22 mouse cellular contexts compared by ENCODE assay signal in genomic region chr19:34906772-34907171, GRCm38 (mm10). TPM values are rescaled to one million over a fixed set of nuclear protein-coding genes. Genes with fewer than 3 reads are reported as not detected.
DNase-seq lines count a peak whose midpoint lies in the region; ATAC-seq and TF ChIP-seq lines count a peak whose summit lies in the region.
"Had no signal": no experiment of that assay in that cellular context is flagged by ENCODE, and none has a peak within 500 bp of the region (broad histone marks: within the 10 kb centered on the region; RNA-seq: fewer than 3 reads in every experiment).

No protein-coding gene starts in this region.

- 47% methylated on average over 5 of the region's 5 CpGs for WGBS in heart, embryonic 13.5 days
- WGBS in heart, embryonic 15.5 days, result 52% methylated on average over 5 of the region's 5 CpGs
- 83% methylated on average over 5 of the region's 5 CpGs for WGBS in midbrain, postnatal 0 days
- 81% methylated on average over 5 of the region's 5 CpGs for WGBS in hindbrain, embryonic 16.5 days

- no peak overlapping the region for H3K4me3 ChIP-seq in heart, embryonic 13.5 days
- H3K4me3 ChIP-seq in heart, embryonic 15.5 days, result no peak overlapping the region
- no peak overlapping the region for H3K4me3 ChIP-seq in midbrain, postnatal 0 days (ENCODE audit: low read depth, low read length)
- H3K4me3 ChIP-seq in hindbrain, embryonic 16.5 days (ENCODE audit: low read length), result no peak overlapping the region
- H3K4me3 ChIP-seq: embryonic facial prominence, embryonic 10.5 days; erythroblast, embryonic 14.5 days; forebrain, embryonic 10.5 days; hindbrain, embryonic 10.5 days; kidney, embryonic 15.5 days had no signal

- ATAC-seq in heart, embryonic 13.5 days (ENCODE audit: extremely low read depth, insufficient number of reproducible peaks, low FRiP score, low TSS enrichment), result no peak; the same call in 1 of the 2 replicates
- ATAC-seq in heart, embryonic 15.5 days (replicated peaks; ENCODE audit: insufficient number of reproducible peaks, insufficient read depth, low FRiP score, low read depth), result no peak; the same call in 1 of the 2 replicates
- ATAC-seq in midbrain, postnatal 0 days (ENCODE audit: low FRiP score), result no peak
- no peak for ATAC-seq in hindbrain, embryonic 16.5 days
- ATAC-seq: forebrain, embryonic 14.5 days; intestine, embryonic 16.5 days had no signal

- H3K9ac ChIP-seq in heart, embryonic 13.5 days, result no peak overlapping the region
- no peak overlapping the region for H3K9ac ChIP-seq in heart, embryonic 15.5 days
- H3K9ac ChIP-seq in midbrain, postnatal 0 days (replicated peaks; ENCODE audit: low read length, poor library complexity, severe bottlenecking), result no peak overlapping the region
- H3K9ac ChIP-seq in hindbrain, embryonic 16.5 days (ENCODE audit: low read depth, low read length), result no peak overlapping the region
- H3K9ac ChIP-seq: hindbrain, embryonic 14.5 days; kidney, embryonic 15.5 days had no signal

- no peaks in the 10 kb centered on the region for H3K36me3 ChIP-seq in heart, embryonic 13.5 days
- H3K36me3 ChIP-seq in heart, embryonic 15.5 days, result no peaks in the 10 kb centered on the region
- H3K36me3 ChIP-seq in midbrain, postnatal 0 days (ENCODE audit: insufficient read depth, low read length), result no peaks in the 10 kb centered on the region
- H3K36me3 ChIP-seq in hindbrain, embryonic 16.5 days (ENCODE audit: control insufficient read depth, insufficient read depth, low read length), result no peaks in the 10 kb centered on the region
- H3K36me3 ChIP-seq: embryonic facial prominence, embryonic 10.5 days; forebrain, embryonic 10.5 days; hindbrain, embryonic 10.5 days; kidney, embryonic 15.5 days had no signal

- no peaks in the 10 kb centered on the region for H3K9me3 ChIP-seq in heart, embryonic 13.5 days
- no peaks in the 10 kb centered on the region for H3K9me3 ChIP-seq in heart, embryonic 15.5 days (replicated peaks)
- H3K9me3 ChIP-seq in midbrain, postnatal 0 days (ENCODE audit: low read length), result no peaks in the 10 kb centered on the region
- no peaks in the 10 kb centered on the region for H3K9me3 ChIP-seq in hindbrain, embryonic 16.5 days (ENCODE audit: control insufficient read depth, low read length)
- H3K9me3 ChIP-seq: embryonic facial prominence, embryonic 10.5 days; forebrain, embryonic 10.5 days; hindbrain, embryonic 10.5 days; kidney, embryonic 15.5 days had no signal

- peak overlapping the region; percentile 59; the same call in 1 of the 2 replicates for H3K27ac ChIP-seq in heart, embryonic 13.5 days (replicated peaks)
- peak overlapping the region; percentile 75 for H3K27ac ChIP-seq in heart, embryonic 15.5 days
- no peak overlapping the region for H3K27ac ChIP-seq in midbrain, postnatal 0 days (ENCODE audit: low read depth, low read length)
- H3K27ac ChIP-seq in hindbrain, embryonic 16.5 days (ENCODE audit: low read depth, low read length), result no peak overlapping the region
- H3K27ac ChIP-seq: embryonic facial prominence, embryonic 10.5 days; forebrain, embryonic 10.5 days; hindbrain, embryonic 10.5 days; hindbrain, embryonic 14.5 days; kidney, embryonic 15.5 days had no signal

- TF ChIP-seq CTCF in midbrain, postnatal 0 days (IDR thresholded peaks at IDR 0.05), result no peak

- no peaks in the 10 kb centered on the region for H3K27me3 ChIP-seq in heart, embryonic 13.5 days (replicated peaks)
- no peaks in the 10 kb centered on the region for H3K27me3 ChIP-seq in heart, embryonic 15.5 days
- no peaks in the 10 kb centered on the region for H3K27me3 ChIP-seq in midbrain, postnatal 0 days (ENCODE audit: insufficient read depth, low read length)
- H3K27me3 ChIP-seq in hindbrain, embryonic 16.5 days (replicated peaks; ENCODE audit: control insufficient read depth, insufficient read depth, low read length), result no peaks in the 10 kb centered on the region
- H3K27me3 ChIP-seq: CH12.LX; kidney, embryonic 15.5 days had no signal

- H3K4me2 ChIP-seq in heart, embryonic 13.5 days, result peak overlapping the region; percentile 35
- peak overlapping the region; percentile 23; the same call in 1 of the 2 replicates for H3K4me2 ChIP-seq in heart, embryonic 15.5 days
- H3K4me2 ChIP-seq in midbrain, postnatal 0 days (ENCODE audit: low read depth, low read length, poor library complexity, severe bottlenecking), result no peak overlapping the region
- no peak overlapping the region for H3K4me2 ChIP-seq in hindbrain, embryonic 16.5 days (ENCODE audit: low read length)
- H3K4me2 ChIP-seq: hindbrain, embryonic 14.5 days; kidney, embryonic 15.5 days had no signal

- intact Hi-C loops in heart, postnatal 14 days (cut with DNase I), result no loop called here
- intact Hi-C loops in heart, postnatal 25 days (cut with DNase I), result no loop called here

- peak; percentile 19 for DNase-seq in heart, adult 8-10 months (ENCODE audit: low spot score)
- no peak for DNase-seq in heart, postnatal 14 days
- DNase-seq in heart, postnatal 25 days (ENCODE audit: low spot score), result no peak
- no peak for DNase-seq in midbrain, postnatal 0 days (ENCODE audit: low spot score)
- DNase-seq: adrenal gland, adult 2 months; adrenal gland, postnatal 25 days; cerebellum, adult 2 months; cerebellum, postnatal 10 days; gastrocnemius, postnatal 14 days; kidney, adult 2 months had no signal

- peaks cover 20% of the 10 kb centered on the region for H3K4me1 ChIP-seq in heart, embryonic 13.5 days
- H3K4me1 ChIP-seq in heart, embryonic 15.5 days (replicated peaks), result peaks cover 15% of the 10 kb centered on the region
- H3K4me1 ChIP-seq in midbrain, postnatal 0 days (ENCODE audit: insufficient read depth, low read length), result no peaks in the 10 kb centered on the region
- H3K4me1 ChIP-seq in hindbrain, embryonic 16.5 days (ENCODE audit: control insufficient read depth, insufficient read depth, low read depth, low read length), result no peaks in the 10 kb centered on the region
- H3K4me1 ChIP-seq: embryonic facial prominence, embryonic 10.5 days had no signal

RNA-seq across cellular contexts. Expression of gene Kif20b, which starts 15.4 kb away (rescaled TPM):
- total RNA-seq in heart, adult 8-10 months (2022), result under 1 TPM; 0.30 to 0.87 (median 0.56) TPM
- 1 to 10 TPM; 2.3 to 5.2 TPM for total RNA-seq in heart, postnatal 14 days (2021)
- polyA plus RNA-seq in heart, embryonic 13.5 days (2015; fragmentation: Nextera tagmentation; extraction: Ambion mirVana), result 33.5 and 36.0 TPM in 2 replicates
- 1 to 10 TPM; 1.1 to 1.3 TPM for total RNA-seq in heart, postnatal 25 days (2021)
- polyA plus RNA-seq in heart, embryonic 15.5 days (2015; fragmentation: Nextera tagmentation; extraction: Ambion mirVana), result 37.3 and 39.0 TPM in 2 replicates
- 0.94 and 11.3 TPM in 2 replicates for total RNA-seq in midbrain, postnatal 0 days (2014; rRNA removed)
- polyA plus RNA-seq in midbrain, postnatal 0 days (2015; fragmentation: Nextera tagmentation; extraction: Ambion mirVana), result 3.4 and 3.9 TPM in 2 replicates
- 12.2 and 13.9 TPM in 2 replicates for polyA plus RNA-seq in hindbrain, embryonic 16.5 days (2015; fragmentation: Nextera tagmentation; extraction: Ambion mirVana)
- polyA plus RNA-seq: adrenal gland, adult 2 months had no signal

RNA-seq across cellular contexts. Expression of gene Pank1, which starts 27.5 kb away (rescaled TPM):
- 10 to 100 TPM; 40.7 to 48.9 (median 45.0) TPM for total RNA-seq in heart, adult 8-10 months (2022)
- 10 to 100 TPM; 38.0 to 41.1 TPM for total RNA-seq in heart, postnatal 14 days (2021)
- polyA plus RNA-seq in heart, embryonic 13.5 days (2015; fragmentation: Nextera tagmentation; extraction: Ambion mirVana), result 9.0 and 10.1 TPM in 2 replicates
- 10 to 100 TPM; 40.0 to 47.8 TPM for total RNA-seq in heart, postnatal 25 days (2021)
- polyA plus RNA-seq in heart, embryonic 15.5 days (2015; fragmentation: Nextera tagmentation; extraction: Ambion mirVana), result 13.1 and 15.5 TPM in 2 replicates
- 13.9 and 15.8 TPM in 2 replicates for total RNA-seq in midbrain, postnatal 0 days (2014; rRNA removed)
- polyA plus RNA-seq in midbrain, postnatal 0 days (2015; fragmentation: Nextera tagmentation; extraction: Ambion mirVana), result 6.5 and 6.6 TPM in 2 replicates
- 8.5 and 9.3 TPM in 2 replicates for polyA plus RNA-seq in hindbrain, embryonic 16.5 days (2015; fragmentation: Nextera tagmentation; extraction: Ambion mirVana)
- polyA plus RNA-seq: erythroblast, embryonic 14.5 days had no signal

Comparison
In these comparisons a context has a peak if more than half of its experiments do, and no peak if none do; other contexts are left out.
1. H3K27ac ChIP-seq: peak in heart, embryonic 13.5 days (single experiment) and heart, embryonic 15.5 days (single experiment); none in midbrain, postnatal 0 days (single experiment) and hindbrain, embryonic 16.5 days (single experiment).
2. H3K4me2 ChIP-seq: peak in heart, embryonic 13.5 days (single experiment) and heart, embryonic 15.5 days (single experiment); none in midbrain, postnatal 0 days (single experiment) and hindbrain, embryonic 16.5 days (single experiment).